Mouse (Mus musculus) CD4-positive, CD25-positive, alpha-beta regulatory T cell (primary cell): ENCODE measurements around the gene Aspa. TPM values are rescaled to one million over a fixed set of nuclear protein-coding genes. Genes with fewer than 3 reads are reported as not detected.

Experiments
- polyA plus RNA-seq: library from polyadenylated mRNA; unstranded; fragments of 100-300 nt; shearing (Covaris generic); gene quantifications from one replicate; pipeline ENCODE4 v1.2.1, GENCODE M21; 2017

Aspa gene
- polyA plus RNA-seq, result 0.10 TPM

GRCm38 (mm10) chr11:73329442-73329841, at the start of gene Aspa, which contains the start of the genes Gm49340 and Spata22:
Gene Aspa (minus strand): TSS chr11:73329596.
Gene Gm49340 (plus strand): TSS chr11:73329741.
Gene Spata22 (plus strand): TSS chr11:73329741.

GRCm38 (mm10) chr11:73370946-73371345, 41.5 kb upstream of the Aspa start, which contains the start of gene Olfr376:
Gene Olfr376 (plus strand): TSS chr11:73371246.

GRCm38 (mm10) chr11:73350483-73350882, 21.1 kb upstream of the Aspa start, which contains the start of gene Olfr20:
Gene Olfr20 (plus strand): TSS chr11:73350783.

GRCm38 (mm10) chr11:73267267-73267666, 62.1 kb downstream of the Aspa start, which contains the start of gene Trpv3:
Gene Trpv3 (plus strand): TSS chr11:73267388.

Other genes starting within 250 kb of the Aspa start
- gene Itgae, start 239.0 kb downstream of the Aspa start, polyA plus RNA-seq, result 49.3 TPM
- gene Haspin, start 191.3 kb downstream of the Aspa start, polyA plus RNA-seq, result 11.2 TPM
- gene P2rx5, start 169.2 kb downstream of the Aspa start, polyA plus RNA-seq, result 0.17 TPM
- gene Emc6, start 152.6 kb downstream of the Aspa start, polyA plus RNA-seq, result 79.2 TPM
- 28.7 TPM for gene Tax1bp3, start 152.5 kb downstream of the Aspa start, polyA plus RNA-seq
- 12.4 TPM for gene Ctns, start 130.6 kb downstream of the Aspa start, polyA plus RNA-seq
- 9.5 TPM for gene Shpk, start 130.1 kb downstream of the Aspa start, polyA plus RNA-seq
- gene Trpv1, start 95.3 kb downstream of the Aspa start, polyA plus RNA-seq, result not detected
- gene Trpv3, start 62.2 kb downstream of the Aspa start, polyA plus RNA-seq, result not detected
- not detected for gene Gm49340, start 145 bp upstream of the Aspa start, polyA plus RNA-seq
- gene Spata22, start 145 bp upstream of the Aspa start, polyA plus RNA-seq, result not detected
- gene Olfr20, start 21.2 kb upstream of the Aspa start, polyA plus RNA-seq, result not detected
- not detected for gene Olfr376, start 41.6 kb upstream of the Aspa start, polyA plus RNA-seq
- not detected for gene Olfr1, start 70.0 kb upstream of the Aspa start, polyA plus RNA-seq
- gene Olfr378, start 98.9 kb upstream of the Aspa start, polyA plus RNA-seq, result not detected
- gene Olfr380, start 127.9 kb upstream of the Aspa start, polyA plus RNA-seq, result not detected
- not detected for gene Olfr381, start 162.0 kb upstream of the Aspa start, polyA plus RNA-seq
- not detected for gene Olfr382, start 187.6 kb upstream of the Aspa start, polyA plus RNA-seq